Mouse (Mus musculus) NIH3T3 (cell line): Measurements from ENCODE around the gene Zdhhc14.
A peak's percentile ranks its signal among the peaks of the same experiment; 100 is the strongest.
"Not testable (repeated sequence)": the region's sequence is repeated elsewhere in the genome, so short reads cannot be mapped to it uniquely, and the experiment has no call there.

ENCODE experiments used
- DNase-seq: peaks from one replicate; pipeline ENCODE4 v3.0.0-alpha.2; 2012; ENCODE audit warnings: low read depth

The Zdhhc14 gene

DNA sequence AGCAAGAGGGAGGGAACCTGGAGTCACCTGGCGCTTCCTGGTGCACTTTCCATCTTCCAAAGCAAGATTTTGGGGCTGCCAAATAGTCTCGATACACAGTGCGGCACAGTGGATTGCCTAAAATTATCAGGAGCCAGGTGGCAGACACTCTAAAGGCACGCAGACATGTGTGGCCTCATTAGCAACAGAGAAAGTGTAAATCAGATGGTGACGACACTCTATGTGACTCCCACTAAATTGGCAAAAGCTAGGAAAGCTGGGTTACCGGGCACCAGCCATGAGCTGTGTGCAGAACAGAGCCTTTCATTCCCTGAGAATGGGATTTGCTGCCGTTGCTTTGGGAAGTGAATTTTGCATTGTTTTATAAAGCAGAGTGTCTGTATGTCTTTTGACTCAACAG, 115.0 kb downstream of the Zdhhc14 start:
- DNase-seq = no peak

DNA sequence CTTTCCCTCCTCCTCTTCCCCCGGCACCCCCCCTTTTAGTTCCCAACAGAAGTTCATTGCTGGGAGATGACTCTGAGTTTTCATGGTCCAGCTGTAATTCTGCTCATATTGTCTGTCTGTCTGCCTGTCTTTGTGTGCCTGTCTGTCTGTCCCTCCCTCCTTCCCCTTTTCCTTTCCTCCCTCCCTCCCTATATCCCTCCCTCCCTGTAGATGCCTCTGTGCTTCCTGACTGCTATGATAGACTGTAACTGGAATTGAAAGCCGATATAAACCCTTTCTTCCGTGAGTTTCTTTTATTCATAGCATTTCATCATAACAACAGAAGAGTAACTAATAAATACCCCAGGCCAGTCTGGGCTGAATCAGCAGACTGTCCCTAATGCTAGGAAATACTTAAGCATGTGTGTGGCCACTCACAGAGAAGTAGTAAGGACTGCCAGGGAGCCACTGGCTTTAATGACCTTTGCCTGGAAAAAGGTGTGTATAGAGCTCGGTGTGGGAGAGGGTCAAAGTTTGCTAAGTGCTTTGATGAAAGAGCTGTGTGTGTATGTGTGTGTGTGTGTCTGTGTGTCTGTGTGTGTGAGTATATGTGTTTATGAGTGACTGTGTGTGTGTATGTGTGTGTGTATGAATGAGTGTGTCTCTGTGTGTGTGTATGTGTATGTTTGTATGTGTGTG, 117.7 kb downstream of the Zdhhc14 start:
- no peak for DNase-seq

DNA sequence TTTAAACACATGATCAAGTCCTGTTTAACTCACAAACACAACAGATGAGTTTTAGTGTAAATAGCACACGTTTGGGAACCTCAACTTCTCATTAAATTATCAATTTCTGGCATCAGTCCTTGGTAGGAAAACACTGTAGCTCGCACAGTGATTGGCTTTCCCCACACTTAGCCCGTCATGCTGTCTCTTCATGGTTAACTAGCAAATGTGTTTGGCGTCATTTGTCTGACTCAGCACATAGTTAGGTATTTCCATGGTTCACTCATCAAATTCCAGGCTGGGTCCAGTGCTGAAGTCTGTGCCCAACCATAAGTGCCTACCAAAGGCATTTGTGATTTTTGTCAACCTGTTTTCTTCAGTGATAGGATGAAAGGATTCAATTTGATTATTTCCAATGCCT, 119.9 kb downstream of the Zdhhc14 start:
- DNase-seq = peak; percentile 20

GRCm38 (mm10) chr17:5614771-5615318, 122.5 kb downstream of the Zdhhc14 start:
- DNase-seq = no peak

DNA sequence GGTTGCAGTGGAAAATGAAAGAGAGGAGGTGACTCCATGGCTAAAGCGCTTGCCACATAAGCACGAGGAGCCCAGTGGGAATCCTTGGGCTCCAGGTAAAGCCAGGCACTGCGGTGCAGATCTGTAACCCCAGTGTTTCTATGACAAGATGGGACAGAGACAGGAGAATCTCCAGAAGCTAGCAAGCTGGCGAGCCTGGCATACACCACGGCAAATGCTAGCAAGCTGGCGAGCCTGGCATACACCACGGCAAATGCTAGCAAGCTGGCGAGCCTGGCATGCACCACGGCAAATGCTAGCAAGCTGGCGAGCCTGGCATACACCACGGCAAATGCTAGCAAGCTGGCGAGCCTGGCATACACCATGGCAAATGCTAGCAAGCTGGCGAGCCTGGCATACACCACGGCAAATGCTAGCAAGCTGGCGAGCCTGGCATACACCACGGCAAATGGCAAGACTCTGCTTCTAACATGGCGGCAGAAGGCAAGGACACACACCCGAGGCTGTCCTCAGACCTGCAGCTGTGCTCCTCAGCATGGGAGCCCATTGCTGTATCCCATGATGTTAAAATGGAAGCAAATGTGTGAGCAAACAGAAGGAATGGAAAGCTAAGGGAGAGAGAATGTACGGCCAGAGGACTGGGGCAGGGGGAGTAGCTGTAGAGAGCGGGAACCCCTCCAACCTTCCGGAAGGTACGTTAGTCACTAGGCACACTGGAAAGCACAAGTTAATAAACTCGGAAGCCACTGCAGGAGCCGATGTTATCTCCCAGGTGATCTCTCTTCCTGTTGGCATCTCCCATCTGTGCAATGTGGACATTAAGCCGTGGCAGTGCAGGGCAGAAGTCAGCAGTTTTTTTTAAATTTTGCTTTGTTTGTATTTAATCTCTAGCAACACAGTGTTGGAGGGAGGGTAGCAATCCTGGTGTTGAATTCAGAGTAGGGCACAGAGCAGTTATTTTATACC, 129.6 kb downstream of the Zdhhc14 start:
- no peak for DNase-seq

DNA sequence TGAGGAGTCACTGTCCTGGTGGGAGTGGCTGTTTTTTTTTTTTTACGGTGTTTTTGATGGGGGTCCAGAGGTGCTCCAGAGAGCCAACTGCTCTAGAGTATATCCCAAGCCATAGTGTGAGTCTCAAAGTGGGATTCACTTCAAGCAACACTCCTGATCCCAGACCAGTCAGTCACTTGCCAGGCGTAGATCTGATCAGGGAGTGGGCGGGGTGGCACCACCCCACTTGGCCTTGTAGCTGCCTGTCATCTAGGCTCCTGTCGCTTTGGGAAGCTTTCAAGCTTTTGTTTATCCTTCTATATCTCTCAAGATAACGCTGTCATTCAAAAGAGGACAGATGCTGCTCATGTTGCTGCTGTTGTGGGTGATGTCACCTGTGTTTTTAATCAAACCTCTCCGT, 130.4 kb downstream of the Zdhhc14 start:
- DNase-seq = no peak

GRCm38 (mm10) chr17:5623181-5623580, 130.8 kb downstream of the Zdhhc14 start:
- no peak for DNase-seq

- DNase-seq = not testable (repeated sequence)
Observed at GRCm38 (mm10) chr17:5624815-5625214, 132.5 kb downstream of the Zdhhc14 start.

- DNase-seq = peak; percentile 20
Observed at GRCm38 (mm10) chr17:5626402-5626801, 134.0 kb downstream of the Zdhhc14 start.

GRCm38 (mm10) chr17:5627664-5628063, 135.3 kb downstream of the Zdhhc14 start:
- no peak for DNase-seq

- DNase-seq = no peak
Observed at GRCm38 (mm10) chr17:5629651-5630050, 137.3 kb downstream of the Zdhhc14 start.

DNA sequence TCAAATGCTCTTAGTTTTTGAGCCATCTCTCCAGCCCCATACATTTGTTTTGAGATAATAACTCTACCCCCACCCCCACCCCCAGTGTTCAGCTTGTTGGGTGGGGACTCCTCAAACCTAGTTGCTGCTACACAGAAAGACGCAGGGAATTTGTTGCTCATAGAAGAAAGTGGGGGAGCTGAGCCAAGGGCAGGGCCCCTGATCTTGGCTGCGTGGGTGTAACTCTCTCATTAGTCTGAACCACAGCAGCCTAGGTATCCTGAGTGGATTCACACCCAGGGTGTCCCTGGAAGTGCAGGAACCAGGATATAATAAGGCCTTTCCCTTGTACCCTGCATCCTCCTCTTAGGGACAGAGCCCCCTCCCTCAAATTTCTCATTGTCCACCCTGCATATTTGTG, 142.9 kb downstream of the Zdhhc14 start:
- no peak for DNase-seq

GRCm38 (mm10) chr17:5641436-5641835, 149.1 kb downstream of the Zdhhc14 start:
- no peak for DNase-seq

GRCm38 (mm10) chr17:5642918-5643721, 150.8 kb downstream of the Zdhhc14 start:
- peak; percentile 9 for DNase-seq

- DNase-seq = no peak
Observed at GRCm38 (mm10) chr17:5650124-5650523, 157.8 kb downstream of the Zdhhc14 start.

DNA sequence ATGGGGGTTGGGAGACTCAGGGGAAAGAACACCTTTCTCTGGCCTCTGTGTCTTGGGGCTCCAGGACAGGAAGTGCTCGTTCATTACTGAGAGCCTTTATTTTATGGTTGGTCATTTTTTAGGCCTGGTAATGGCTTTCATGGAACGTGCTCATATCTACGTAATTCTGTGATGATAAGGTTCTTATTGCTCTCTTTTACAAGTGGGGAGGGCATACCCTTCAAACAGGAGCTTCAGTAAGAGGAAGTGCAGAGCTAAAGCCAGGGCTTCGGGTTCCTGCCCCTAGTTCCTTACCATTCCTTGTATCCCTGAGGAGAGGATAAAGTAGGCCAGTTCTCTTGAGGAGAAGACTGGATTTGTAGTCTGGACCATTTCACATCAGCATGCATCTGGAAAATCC, 158.3 kb downstream of the Zdhhc14 start:
- no peak for DNase-seq

DNA sequence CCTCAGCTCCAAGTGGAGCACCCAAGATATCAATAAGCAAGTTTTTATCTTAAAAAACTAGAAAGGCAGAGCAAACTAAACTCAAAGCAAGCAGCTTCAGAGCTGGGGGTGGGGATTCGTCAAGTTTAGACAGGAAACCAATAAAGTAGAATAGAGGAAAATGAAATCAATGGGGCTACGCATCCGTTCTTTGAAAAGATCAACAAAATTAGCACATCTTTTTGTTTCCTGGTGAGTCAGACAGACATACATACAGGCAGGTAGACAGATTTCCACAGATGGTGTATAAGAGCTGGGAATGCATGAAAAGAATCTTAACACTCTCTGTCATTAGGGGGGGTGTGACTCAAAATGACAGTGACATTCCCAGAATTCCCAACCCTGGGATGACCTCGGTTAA, 159.2 kb downstream of the Zdhhc14 start:
- no peak for DNase-seq

DNA sequence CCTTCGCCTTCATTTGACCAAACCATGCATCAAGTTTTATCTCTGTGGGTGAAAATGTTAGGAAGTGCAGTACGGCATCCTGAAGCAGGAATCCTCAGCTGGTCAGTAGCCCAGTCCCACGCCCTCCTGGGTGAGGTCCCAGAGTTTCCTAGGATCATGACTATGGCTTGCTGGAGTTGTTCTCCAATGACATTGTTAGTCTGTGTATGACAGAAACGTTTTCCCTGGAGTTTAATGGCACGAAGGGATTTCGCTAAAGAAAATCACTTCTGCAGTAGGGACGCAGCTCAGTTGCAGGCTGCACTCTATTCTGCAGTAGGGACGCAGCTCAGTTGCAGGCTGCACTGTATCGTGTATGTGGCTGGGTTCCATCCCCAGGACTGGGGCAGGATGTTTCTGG, 161.6 kb downstream of the Zdhhc14 start:
- no peak for DNase-seq

DNA sequence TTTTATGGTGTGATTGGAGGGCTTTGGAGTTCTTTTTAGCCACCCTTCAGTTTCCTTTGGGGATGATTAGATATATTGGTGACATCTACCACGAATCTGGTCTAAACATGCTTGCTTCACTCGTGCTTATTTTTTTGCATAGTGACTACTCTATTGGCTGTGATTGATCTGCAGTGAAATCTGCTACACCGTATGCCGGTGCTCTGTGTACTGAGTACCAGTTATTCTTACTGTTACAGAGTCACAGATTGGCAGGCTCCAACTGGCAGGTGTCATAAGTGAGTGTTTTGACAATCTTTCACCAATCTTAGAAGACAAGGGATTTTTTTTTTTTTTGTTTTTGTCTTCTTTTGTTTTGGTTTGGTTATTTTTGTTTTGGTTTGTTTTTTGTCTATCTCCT, 163.2 kb downstream of the Zdhhc14 start:
- DNase-seq = no peak

DNA sequence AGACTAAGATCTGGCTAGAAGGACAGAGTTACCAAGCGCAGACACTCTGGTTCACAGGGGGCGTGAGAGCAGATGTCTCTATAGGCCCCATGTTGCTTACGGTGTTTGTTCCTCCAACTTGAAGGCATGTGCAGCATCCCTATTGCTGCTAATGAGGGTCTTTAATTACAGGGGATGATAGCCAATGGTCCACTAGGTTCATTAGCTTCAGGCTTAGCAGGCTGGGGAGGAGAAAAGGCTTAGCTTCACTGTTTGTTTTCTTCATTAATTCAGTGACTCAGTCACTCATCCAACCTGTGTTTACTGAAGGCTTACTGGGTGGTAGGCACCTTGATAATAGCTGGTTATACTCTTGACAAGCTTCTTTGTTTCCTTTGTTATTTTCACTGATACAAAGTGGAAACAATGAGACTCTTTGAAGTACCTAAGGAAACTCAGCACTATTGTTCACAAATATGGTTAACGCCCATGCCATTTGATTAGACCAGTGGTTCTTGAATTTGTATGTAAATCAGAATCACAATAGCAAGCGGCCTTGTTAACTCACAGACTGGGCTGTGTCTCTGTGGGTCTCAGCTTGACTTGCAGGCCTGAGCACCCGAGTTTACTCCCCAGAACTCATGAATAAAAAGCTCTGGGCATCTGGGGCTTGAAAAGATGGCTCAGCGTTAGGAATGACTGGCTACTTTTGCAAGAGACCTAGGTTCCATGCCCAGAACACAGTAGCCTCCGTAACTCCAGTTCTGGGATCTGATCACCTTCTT, 168.1 kb downstream of the Zdhhc14 start:
- no peak for DNase-seq

GRCm38 (mm10) chr17:5666652-5667051, 174.3 kb downstream of the Zdhhc14 start:
- DNase-seq = no peak
